Mouse (Mus musculus) brain, adult 2 months (tissue): ENCODE results near the gene Dbndd1.
A peak's percentile ranks its signal among the peaks of the same experiment; 100 is the strongest.
"Not testable (repeated sequence)": the region's sequence is repeated elsewhere in the genome, so short reads cannot be mapped to it uniquely, and the experiment has no call there.

Source experiments
- DNase-seq: peaks from one replicate; pipeline ENCODE4 v3.0.0; 2011; ENCODE audit warnings: low read depth, low spot score

Dbndd1 gene

DNA sequence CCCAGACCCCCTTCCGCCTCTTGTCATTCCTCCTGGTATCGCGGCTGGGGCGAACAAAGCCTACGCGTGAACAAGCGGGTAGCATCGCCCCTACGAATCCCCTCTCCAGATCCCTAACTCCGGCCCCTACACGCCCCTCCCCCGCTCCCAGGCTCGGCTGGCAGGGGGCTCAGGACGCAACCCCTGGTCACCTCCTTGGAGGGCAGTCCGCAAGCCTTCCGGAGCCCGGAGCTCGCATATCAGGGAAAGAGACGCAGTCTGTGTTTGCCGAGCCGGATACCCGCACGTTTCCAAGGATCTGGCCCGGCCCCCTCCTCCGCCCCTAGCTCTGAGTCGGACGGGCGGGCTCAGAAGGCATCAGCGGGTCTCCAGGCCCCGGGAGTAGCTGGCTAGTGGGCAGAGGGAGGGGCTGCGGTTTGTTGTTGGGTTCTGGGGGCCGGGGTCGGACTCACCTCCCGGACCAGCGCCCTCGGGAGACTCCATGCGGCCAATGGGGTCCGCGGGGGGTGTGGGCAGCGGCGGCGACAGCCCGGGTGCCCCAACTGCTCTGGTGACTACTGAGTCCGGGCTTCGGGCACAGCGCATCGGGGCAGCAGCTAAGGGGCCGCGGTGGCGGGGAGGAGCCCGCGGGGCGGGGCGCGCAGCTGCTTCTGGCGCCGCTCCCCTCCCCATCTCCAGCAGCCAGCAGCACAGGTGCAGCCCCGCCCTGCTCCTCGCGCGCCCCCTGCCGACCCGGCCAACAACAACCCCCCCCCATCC, at the start of gene Dbndd1:
Gene Dbndd1, minus strand, starts transcription at position 683 of the 759 bp plus-strand sequence.
- DNase-seq, result peak; percentile 71

DNA sequence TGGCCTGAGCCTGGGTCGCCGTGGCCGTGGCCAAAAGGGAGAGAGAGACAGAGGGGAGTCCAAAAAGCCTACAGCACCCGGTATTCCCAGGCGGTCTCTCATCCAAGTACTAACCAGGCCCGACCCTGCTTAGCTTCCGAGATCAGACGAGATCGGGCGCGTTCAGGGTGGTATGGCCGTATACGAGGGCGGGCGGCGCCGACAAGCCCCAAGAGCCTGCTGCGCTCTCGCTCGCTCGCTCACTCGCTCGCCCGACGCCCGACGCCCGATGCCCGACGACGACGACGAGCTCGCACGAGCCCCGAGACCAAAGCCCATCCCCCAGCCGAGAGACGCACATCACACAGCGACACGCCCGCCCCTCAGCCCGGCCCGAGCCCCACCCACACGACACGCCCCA, 49.0 kb upstream of the Dbndd1 start:
- DNase-seq, result not testable (repeated sequence)

DNA sequence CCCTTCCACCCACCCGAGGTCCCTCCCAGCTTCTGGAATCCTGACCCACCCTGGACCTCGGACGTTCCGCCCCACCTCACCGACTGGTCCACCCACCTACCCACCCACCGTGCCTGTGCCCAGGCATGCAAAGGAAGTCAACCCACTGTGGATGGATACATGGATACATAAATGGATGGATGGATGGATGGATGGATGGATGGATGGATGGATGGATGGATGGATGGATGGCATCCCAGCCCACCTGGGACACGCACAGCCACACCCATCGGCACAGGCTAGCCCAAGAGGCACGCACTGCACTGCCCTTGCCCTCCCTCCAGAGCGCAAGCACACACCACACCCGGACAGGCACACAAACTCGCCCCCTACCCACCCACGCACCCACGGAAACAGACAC, 22.4 kb upstream of the Dbndd1 start:
- not testable (repeated sequence) for DNase-seq

DNA sequence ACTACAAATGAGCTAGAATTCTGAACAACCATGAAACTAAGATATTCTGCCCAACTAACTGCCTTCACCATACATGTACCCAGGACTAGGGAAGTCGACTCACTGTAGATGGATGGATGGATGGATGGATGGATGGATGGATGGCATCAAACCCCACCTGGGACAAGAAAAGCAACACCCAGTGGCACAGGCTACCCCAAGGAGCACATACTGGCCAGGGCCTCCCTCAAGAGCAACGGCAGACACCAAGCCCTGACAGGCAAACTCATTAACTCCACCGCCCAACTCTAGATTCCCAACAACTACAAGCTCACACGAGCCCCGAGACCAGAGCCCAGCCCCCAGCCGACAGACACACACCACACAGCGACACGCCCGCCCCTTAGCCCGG, 21.7 kb upstream of the Dbndd1 start:
- no peak for DNase-seq

GRCm38 (mm10) chr8:123536242-123536989, 21.2 kb upstream of the Dbndd1 start:
- no peak for DNase-seq

- DNase-seq, result peak; percentile 84
Observed at GRCm38 (mm10) chr8:123527720-123528489, 12.6 kb upstream of the Dbndd1 start.

GRCm38 (mm10) chr8:123520048-123520447, 4.8 kb upstream of the Dbndd1 start:
- DNase-seq, result not testable (repeated sequence)

GRCm38 (mm10) chr8:123518667-123519066, 3.4 kb upstream of the Dbndd1 start, which contains the start of gene Gas8:
Gene Gas8 (plus strand): TSS chr8:123518834.
- DNase-seq, result peak; percentile 98

DNA sequence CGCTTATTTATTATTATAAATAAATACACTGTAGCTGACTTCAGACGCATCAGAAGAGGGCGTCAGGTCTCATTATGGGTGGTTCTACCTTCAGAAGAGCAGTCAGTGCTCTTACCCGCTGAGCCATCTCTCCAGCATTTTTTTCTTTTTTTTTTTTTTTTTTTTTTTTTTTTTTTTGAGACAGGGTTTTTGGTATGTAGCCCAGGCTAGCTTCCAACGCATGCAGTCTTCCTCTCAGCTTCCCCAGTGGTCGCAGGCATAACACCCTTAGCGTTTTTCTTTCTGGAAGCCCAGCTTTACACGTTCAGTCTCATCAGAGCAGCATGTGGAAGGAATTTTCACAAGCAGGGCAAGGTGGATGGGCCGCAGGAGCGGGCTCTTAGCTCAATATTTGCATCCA, 2.9 kb upstream of the Dbndd1 start:
- DNase-seq, result no peak

DNA sequence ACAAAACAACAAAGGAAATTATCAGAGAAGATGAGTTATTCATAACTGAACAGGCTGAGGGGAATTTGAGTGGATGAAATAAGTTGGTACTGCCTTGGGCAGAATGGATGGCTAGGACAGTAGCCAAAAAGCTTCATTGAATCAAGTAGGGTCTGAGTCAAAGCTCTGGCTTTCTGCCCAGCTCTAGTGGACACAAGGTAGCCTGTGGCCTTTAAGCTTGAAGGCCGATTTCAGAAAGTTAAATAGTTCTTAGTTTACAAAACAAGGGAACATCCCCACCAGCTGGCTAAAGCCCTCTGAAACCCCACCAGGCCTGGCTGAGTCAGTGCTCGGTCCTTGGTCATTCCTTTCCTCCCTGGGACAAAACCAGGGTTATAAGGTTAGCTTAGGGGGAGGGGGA, 1.3 kb upstream of the Dbndd1 start:
- DNase-seq, result no peak

GRCm38 (mm10) chr8:123515540-123515897, 256 bp upstream of the Dbndd1 start:
- DNase-seq, result no peak

DNA sequence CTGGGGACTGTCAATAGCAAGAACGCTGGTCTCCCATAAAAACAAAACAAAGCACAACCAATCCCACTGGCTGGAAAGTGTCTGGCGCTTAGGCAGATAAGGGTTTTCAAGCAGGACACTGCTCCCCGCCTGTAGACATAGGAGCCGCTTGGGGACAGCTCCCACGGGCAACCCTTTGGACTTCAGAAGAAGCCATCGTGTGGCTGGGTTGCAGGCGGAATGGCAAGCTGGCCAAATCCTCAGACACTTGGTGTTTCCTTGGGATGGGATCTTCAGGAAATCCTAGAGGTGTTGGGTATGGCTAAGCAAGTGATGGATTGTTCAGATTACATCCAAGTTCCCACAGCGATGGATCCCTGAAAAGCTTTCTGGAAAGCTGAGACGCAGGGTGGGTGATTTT, 1.1 kb downstream of the Dbndd1 start:
- DNase-seq, result peak; percentile 35

GRCm38 (mm10) chr8:123510819-123511218, 4.4 kb downstream of the Dbndd1 start:
- DNase-seq, result no peak

- DNase-seq, result no peak
Observed at GRCm38 (mm10) chr8:123507153-123507552, 8.1 kb downstream of the Dbndd1 start.

- peak; percentile 57 for DNase-seq
Observed at GRCm38 (mm10) chr8:123505695-123506094, 9.6 kb downstream of the Dbndd1 start.

DNA sequence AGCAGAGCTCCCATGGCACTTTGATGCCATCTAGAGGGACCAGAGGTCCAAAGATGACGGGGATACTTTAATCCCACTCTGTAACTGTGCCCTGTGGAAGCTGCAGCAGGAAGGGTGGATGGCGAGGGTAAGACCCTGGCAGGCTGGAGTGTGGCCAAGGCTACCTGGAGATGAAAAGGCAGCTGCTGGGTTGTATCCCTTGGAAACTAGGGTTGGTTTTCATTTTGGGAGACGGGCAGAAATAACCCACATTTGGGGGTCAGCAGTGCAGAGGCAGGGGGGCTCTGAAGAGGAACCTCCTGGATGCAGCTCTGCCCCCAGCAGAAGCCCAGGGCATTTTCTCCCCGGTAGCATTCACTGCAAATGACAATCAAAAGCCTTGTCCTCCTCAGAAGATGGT, 10.0 kb downstream of the Dbndd1 start:
- DNase-seq, result peak; percentile 29

GRCm38 (mm10) chr8:123504591-123505195, 10.6 kb downstream of the Dbndd1 start:
- DNase-seq, result no peak

DNA sequence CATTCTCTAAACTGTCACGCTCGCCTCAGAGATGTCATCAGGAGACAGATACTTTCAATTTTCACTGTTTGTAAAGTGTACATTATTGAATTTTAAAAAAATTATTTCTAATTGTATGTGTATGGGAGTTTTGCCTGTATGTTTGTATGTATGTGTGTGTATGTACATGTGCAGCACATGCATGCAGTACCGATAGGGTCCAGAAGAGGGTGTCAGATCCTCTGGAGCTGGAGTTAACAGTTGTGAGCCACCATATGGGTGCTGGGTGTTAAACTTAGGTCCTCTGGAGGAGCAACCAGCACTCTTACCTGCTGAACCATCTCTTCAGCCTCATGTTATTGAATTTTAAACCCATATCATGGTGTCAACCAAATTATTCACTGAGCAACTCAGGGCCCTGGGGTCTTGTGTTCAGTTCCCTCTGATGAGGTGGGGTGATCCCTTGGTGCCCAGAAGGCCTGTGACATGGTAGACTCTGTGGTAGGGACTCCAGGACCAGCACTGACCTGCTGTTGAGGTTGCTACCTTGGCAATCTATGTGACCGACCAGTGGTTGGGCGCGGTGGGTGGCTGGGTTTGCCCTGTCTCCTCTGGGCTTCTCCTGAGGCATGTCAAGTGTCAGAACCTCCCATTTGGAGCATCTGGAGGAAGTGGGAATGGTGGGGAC, 11.3 kb downstream of the Dbndd1 start:
- DNase-seq, result no peak

DNA sequence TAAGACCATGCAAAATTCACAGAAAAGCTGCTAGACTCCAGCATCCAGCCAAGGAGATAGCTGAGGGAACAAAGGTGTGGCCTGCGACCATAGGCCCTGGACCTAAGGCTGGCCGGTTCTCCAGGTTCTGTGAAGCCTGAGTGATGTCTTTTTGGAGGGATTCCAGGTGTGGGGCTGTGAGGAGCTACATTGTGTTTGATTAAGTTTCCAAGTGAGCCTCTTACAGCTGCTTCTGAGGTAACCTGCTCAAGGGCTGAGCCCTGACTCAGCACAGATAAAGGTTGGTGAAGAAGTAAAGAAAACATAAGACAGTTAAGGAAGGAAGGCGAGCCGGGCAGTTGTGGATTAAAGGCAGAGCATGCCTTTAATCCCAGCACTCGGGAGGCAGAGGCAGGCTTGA, 13.1 kb downstream of the Dbndd1 start:
- no peak for DNase-seq

- peak; percentile 76 for DNase-seq
Observed at GRCm38 (mm10) chr8:123499556-123499955, 15.7 kb downstream of the Dbndd1 start.

- DNase-seq, result peak; percentile 92
Observed at GRCm38 (mm10) chr8:123498963-123499362, 16.3 kb downstream of the Dbndd1 start.
